Mouse (Mus musculus): ENCODE measurements at regions not wholly inside any gene's neighbourhood (a gene's known extent, or its start where the extent isn't known, plus 50 kb on each side); places are given as distances from the start of the nearest gene placed in this dataset.

DNA sequence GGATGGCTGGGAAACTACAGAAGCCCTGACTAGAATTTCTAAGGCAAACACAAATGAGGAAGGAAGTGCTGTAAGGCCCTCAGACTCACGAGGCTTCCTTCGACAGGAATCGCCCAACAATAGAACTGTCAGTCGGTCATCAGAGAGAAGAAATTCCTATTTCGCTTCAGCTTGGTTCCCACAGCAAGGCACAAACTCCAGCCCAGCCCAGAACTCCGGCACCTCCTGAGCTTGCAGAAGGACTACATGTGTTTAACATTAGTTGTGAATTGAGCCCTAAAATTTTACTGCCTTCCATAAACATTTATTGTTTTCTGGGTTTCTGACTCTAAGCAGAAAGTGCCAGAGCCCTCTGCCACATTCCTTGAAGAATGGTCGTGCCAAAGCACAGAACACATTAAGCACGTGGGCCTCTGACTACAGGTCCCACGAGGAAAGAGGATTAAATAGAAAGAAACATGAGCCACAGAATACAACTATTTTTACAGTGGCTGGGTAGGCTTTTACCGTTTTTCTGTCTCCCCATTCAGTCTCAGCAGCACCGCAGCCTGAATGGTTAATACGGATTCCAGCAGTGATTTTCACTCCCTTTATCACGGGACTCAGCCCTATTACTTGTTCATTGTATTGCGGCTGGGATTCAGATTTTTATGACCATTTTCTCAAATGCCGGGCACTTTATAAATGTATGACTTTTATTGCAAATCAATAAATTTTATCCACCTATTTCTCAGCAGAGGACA, 409.7 kb downstream of the Cbln4 start:
- H3K9ac ChIP-seq (ENCODE audit: low read depth, low read length) = no peak overlapping the region
- no peak overlapping the region for H3K4me2 ChIP-seq (ENCODE audit: low read depth, low read length)
- H3K36me3 ChIP-seq (ENCODE audit: control insufficient read depth, insufficient read depth) = no peaks in the 10 kb centered on the region
- 29% methylated on average over 15 of the region's 15 CpGs for WGBS (ENCODE audit: insufficient replicate concordance)
- H3K27ac ChIP-seq (ENCODE audit: low read length) = no peak overlapping the region
- no peaks in the 10 kb centered on the region; the same call in 1 of the 2 replicates for H3K9me3 ChIP-seq (replicated peaks; ENCODE audit: control insufficient read depth, low read length)
- ATAC-seq (ENCODE audit: low read depth) = peak; percentile 21; the same call in 1 of the 2 replicates
- H3K4me3 ChIP-seq (ENCODE audit: low read depth, low read length) = no peak overlapping the region
- H3K4me1 ChIP-seq (ENCODE audit: control insufficient read depth, low read depth, low read length) = no peaks in the 10 kb centered on the region
- H3K27me3 ChIP-seq (ENCODE audit: control insufficient read depth, insufficient read depth, low read depth, low read length) = no peaks in the 10 kb centered on the region

DNA sequence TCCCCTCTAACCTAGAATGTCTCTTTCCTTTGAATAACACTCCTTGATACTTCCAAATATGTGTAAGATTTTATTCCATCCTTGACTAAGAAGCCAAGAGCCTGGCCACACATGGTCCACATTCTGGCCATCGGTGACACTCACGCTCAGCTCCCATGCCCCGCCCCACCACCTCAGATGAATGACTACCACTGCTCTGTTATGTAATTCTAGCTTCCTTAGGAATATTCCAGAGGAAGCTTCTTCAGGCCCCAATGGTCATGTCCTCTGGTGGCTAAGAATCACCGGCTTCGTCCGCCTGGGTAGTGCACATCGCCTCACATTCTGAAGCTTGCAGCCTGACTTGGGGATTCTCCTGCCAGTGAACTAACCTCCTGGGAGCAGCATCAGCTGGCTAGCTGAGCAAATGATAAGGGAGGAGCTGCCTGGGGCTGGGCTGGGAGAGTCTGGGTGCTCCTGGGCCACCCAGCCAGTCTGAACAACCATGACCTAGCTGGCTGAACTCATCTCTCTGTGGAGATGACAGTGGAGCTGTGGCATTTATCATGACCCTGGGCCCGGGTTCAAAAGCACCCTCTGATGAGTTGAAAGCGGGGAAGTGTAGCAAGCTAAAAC, 413.1 kb downstream of the Cbln4 start:
- Histone ChIP-seq H3K27ac (ENCODE audit: low read length) (no peak overlapping the region), H3K4me3 (ENCODE audit: low read depth, low read length) (no peak overlapping the region), H3K4me2 (ENCODE audit: low read depth, low read length) (no peak overlapping the region), H3K36me3 (ENCODE audit: control insufficient read depth, insufficient read depth) (no peaks in the 10 kb centered on the region), H3K27me3 (ENCODE audit: control insufficient read depth, insufficient read depth, low read depth, low read length) (no peaks in the 10 kb centered on the region), H3K9ac (ENCODE audit: low read depth, low read length) (no peak overlapping the region), H3K4me1 (ENCODE audit: control insufficient read depth, low read depth, low read length) (no peaks in the 10 kb centered on the region), H3K9me3 (replicated peaks; ENCODE audit: control insufficient read depth, low read length) (no peaks in the 10 kb centered on the region; the same call in 1 of the 2 replicates)
- 75% methylated on average over 9 of the region's 9 CpGs for WGBS (ENCODE audit: insufficient replicate concordance)
- ATAC-seq (ENCODE audit: low read depth) = no peak

DNA sequence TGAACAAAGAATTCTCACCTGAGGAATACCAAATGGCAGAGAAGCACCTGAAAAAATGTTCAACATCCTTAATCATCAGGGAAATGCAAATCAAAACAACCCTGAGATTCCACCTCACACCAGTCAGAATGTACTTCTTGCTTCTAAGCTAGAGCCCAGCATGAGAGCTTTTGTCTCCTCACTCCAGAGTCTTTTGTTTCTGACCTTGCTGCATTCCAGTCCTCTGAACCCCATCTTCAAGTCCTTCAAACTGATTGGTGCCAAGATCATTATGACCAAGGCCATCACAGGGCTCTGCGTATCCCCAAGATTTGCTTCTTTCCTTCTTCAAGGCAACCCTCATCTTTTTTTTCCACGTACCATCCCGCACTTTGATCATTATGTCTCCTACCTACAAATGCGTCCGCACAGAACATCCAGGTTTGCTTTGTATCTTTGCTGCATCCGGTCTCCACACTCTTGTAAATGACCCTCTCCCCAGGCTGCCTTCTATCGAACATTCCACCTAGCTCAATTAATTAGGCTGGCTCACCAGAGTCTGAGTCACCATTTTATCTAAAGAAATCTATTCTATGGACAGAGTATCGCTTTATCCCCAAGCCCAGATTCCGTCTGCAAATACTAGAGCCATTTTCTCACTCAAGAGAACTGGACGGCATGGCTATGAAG, 414.9 kb downstream of the Cbln4 start:
- Histone ChIP-seq H3K9me3 (replicated peaks; ENCODE audit: control insufficient read depth, low read length) (no peaks in the 10 kb centered on the region; the same call in 1 of the 2 replicates), H3K27ac (ENCODE audit: low read length) (no peak overlapping the region), H3K9ac (ENCODE audit: low read depth, low read length) (no peak overlapping the region), H3K36me3 (ENCODE audit: control insufficient read depth, insufficient read depth) (no peaks in the 10 kb centered on the region), H3K4me1 (ENCODE audit: control insufficient read depth, low read depth, low read length) (no peaks in the 10 kb centered on the region), H3K4me2 (ENCODE audit: low read depth, low read length) (no peak overlapping the region), H3K4me3 (ENCODE audit: low read depth, low read length) (no peak overlapping the region), H3K27me3 (ENCODE audit: control insufficient read depth, insufficient read depth, low read depth, low read length) (no peaks in the 10 kb centered on the region)
- ATAC-seq (ENCODE audit: low read depth) = no peak
- 73% methylated on average over 10 of the region's 10 CpGs for WGBS (ENCODE audit: insufficient replicate concordance)

DNA sequence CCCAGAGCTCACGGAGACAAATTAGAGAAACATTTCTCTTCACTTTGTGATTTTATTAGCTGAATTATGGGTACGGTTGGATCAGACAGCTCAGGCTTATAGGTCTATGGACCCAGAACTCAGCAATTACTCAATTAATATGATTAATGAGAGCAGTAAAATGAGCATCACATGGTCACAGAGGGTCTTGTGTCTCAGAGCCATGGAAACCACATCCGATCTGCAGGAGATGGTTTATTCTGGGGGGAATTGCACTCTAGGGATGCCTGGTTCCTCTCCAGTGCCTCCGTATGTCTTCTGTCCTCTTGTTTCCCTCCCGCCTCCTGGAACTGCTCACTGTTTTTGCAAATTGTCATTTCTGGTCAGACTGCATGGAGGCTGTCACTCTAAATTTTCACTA, 422.6 kb downstream of the Cbln4 start:
- WGBS (ENCODE audit: insufficient replicate concordance) = 69% methylated on average over 5 of the region's 5 CpGs
- Histone ChIP-seq H3K9ac (ENCODE audit: low read depth, low read length) (no peak overlapping the region), H3K36me3 (ENCODE audit: control insufficient read depth, insufficient read depth) (no peaks in the 10 kb centered on the region), H3K9me3 (replicated peaks; ENCODE audit: control insufficient read depth, low read length) (no peaks in the 10 kb centered on the region), H3K4me1 (ENCODE audit: control insufficient read depth, low read depth, low read length) (no peaks in the 10 kb centered on the region), H3K27me3 (ENCODE audit: control insufficient read depth, insufficient read depth, low read depth, low read length) (no peaks in the 10 kb centered on the region), H3K4me3 (ENCODE audit: low read depth, low read length) (no peak overlapping the region), H3K4me2 (ENCODE audit: low read depth, low read length) (no peak overlapping the region), H3K27ac (ENCODE audit: low read length) (no peak overlapping the region)
- ATAC-seq (ENCODE audit: low read depth) = no peak

DNA sequence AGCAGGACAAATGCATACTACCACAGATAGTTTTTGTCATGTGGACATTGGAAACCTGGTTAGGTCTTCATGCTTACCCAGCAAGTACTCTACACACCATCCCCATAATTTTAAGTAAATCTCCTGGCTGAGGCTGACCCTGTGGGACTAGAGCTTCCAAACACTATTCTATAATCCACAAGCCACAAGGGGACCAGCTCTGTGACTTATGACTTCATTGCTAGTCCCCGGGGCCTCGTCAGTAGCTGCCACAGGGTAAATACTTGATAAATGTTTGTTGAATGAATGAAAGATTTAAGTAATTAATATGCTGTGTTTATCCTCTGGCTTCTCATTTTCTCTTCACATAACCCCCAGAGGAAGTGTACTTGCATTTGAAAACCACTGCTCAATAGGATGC, 423.0 kb downstream of the Cbln4 start:
- Histone ChIP-seq H3K36me3 (ENCODE audit: control insufficient read depth, insufficient read depth) (no peaks in the 10 kb centered on the region), H3K9me3 (replicated peaks; ENCODE audit: control insufficient read depth, low read length) (no peaks in the 10 kb centered on the region), H3K4me2 (ENCODE audit: low read depth, low read length) (no peak overlapping the region), H3K4me1 (ENCODE audit: control insufficient read depth, low read depth, low read length) (no peaks in the 10 kb centered on the region), H3K9ac (ENCODE audit: low read depth, low read length) (no peak overlapping the region), H3K4me3 (ENCODE audit: low read depth, low read length) (no peak overlapping the region), H3K27me3 (ENCODE audit: control insufficient read depth, insufficient read depth, low read depth, low read length) (no peaks in the 10 kb centered on the region), H3K27ac (ENCODE audit: low read length) (no peak overlapping the region)
- no peak for ATAC-seq (ENCODE audit: low read depth)
- WGBS (ENCODE audit: insufficient replicate concordance) = 74% methylated on average over 2 of the region's 2 CpGs

DNA sequence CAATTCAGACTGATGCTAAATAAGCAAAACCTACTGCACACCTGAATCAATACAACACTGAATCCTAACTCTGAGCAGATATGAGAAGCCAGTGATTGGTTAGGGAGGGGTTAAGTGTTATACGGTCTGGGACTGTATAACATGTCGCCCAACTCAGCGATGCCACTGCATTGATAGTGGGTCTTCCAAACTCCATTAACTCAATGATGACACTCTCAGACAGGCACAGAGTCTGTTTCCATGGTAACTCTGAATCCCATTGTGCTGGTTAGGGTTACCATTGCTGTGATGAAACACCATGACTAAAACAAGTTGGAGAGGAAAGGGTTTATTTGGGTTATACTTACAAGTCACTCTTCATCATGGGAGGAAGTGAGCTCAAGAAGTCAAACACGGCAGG, 424.5 kb downstream of the Cbln4 start:
- 56% methylated on average over 4 of the region's 4 CpGs for WGBS (ENCODE audit: insufficient replicate concordance)
- Histone ChIP-seq H3K36me3 (ENCODE audit: control insufficient read depth, insufficient read depth) (no peaks in the 10 kb centered on the region), H3K4me1 (ENCODE audit: control insufficient read depth, low read depth, low read length) (no peaks in the 10 kb centered on the region), H3K9me3 (replicated peaks; ENCODE audit: control insufficient read depth, low read length) (no peaks in the 10 kb centered on the region), H3K9ac (ENCODE audit: low read depth, low read length) (no peak overlapping the region), H3K27me3 (ENCODE audit: control insufficient read depth, insufficient read depth, low read depth, low read length) (no peaks in the 10 kb centered on the region), H3K27ac (ENCODE audit: low read length) (no peak overlapping the region), H3K4me3 (ENCODE audit: low read depth, low read length) (no peak overlapping the region), H3K4me2 (ENCODE audit: low read depth, low read length) (no peak overlapping the region)
- ATAC-seq (ENCODE audit: low read depth) = no peak

DNA sequence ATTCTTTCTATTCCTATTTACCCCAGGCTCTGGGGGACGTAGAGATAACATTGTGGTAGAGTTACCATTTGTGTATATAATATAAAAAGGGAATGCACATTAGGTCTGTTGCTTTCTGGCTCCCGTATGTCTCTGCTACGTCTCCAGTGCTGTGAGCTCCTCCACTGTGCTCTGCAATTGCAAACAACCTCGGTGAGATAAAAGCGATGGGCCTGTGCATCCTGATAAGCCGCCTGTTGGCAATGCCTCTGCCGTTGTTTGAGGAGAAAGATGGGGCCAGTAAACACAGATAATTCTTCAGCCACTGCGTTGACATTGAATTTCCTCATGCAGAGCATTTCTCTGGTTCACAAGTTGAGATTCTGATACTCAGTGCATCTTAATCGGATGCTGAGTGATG, 424.9 kb downstream of the Cbln4 start:
- Histone ChIP-seq H3K36me3 (ENCODE audit: control insufficient read depth, insufficient read depth) (no peaks in the 10 kb centered on the region), H3K9ac (ENCODE audit: low read depth, low read length) (no peak overlapping the region), H3K4me2 (ENCODE audit: low read depth, low read length) (no peak overlapping the region), H3K4me1 (ENCODE audit: control insufficient read depth, low read depth, low read length) (no peaks in the 10 kb centered on the region), H3K9me3 (replicated peaks; ENCODE audit: control insufficient read depth, low read length) (no peaks in the 10 kb centered on the region), H3K4me3 (ENCODE audit: low read depth, low read length) (no peak overlapping the region), H3K27me3 (ENCODE audit: control insufficient read depth, insufficient read depth, low read depth, low read length) (no peaks in the 10 kb centered on the region), H3K27ac (ENCODE audit: low read length) (no peak overlapping the region)
- WGBS (ENCODE audit: insufficient replicate concordance) = 26% methylated on average over 9 of the region's 9 CpGs
- ATAC-seq (ENCODE audit: low read depth) = 0 out of 2 replicates have a peak, but pooled peaks have one; percentile 35

DNA sequence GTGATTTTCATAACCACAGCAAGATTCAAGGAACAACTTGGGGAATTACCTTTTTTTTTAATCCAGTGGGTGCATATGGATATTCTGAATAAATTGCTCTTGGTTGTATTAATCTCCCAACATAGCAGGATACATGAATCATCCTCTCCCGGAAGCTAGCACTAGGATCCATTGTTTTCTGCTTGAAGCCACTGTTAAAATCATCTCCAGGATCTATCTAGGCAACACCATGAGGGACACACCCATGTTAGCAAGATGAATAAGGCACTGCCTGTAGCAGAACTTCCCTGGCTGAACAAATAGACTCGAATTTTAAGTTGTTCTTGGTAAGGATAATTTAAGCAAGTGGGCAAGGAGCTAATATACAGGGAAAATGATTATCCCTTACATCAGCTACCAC, 427.8 kb downstream of the Cbln4 start:
- no peaks in the 10 kb centered on the region for H3K36me3 ChIP-seq (ENCODE audit: control insufficient read depth, insufficient read depth)
- H3K4me1 ChIP-seq (ENCODE audit: control insufficient read depth, low read depth, low read length) = no peaks in the 10 kb centered on the region
- no peak for ATAC-seq (ENCODE audit: low read depth)
- H3K9me3 ChIP-seq (replicated peaks; ENCODE audit: control insufficient read depth, low read length) = no peaks in the 10 kb centered on the region
- H3K9ac ChIP-seq (ENCODE audit: low read depth, low read length) = no peak overlapping the region
- no peak overlapping the region for H3K4me3 ChIP-seq (ENCODE audit: low read depth, low read length)
- WGBS (ENCODE audit: insufficient replicate concordance) = 33% methylated on average over 2 of the region's 2 CpGs
- no peaks in the 10 kb centered on the region for H3K27me3 ChIP-seq (ENCODE audit: control insufficient read depth, insufficient read depth, low read depth, low read length)
- H3K27ac ChIP-seq (ENCODE audit: low read length) = no peak overlapping the region
- H3K4me2 ChIP-seq (ENCODE audit: low read depth, low read length) = no peak overlapping the region

DNA sequence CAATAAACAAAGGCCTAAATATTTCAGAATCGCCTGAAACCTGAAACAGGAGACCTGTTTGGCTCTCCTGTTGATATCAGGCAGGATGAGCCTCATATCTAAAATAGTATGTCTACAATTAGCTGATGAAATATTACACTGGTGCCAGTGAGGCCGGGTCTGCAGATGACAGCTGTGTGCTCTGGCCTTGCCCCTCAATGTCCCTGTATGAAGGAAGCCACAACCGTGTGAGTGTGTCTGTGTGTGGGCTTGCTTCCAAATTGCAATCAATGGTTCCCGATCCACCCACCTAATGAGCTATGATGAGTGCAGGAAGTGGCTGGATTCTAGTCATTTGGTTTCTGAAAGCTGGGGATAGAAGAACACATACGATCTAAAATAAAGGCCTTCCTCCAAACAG, 438.2 kb downstream of the Cbln4 start:
- Histone ChIP-seq H3K4me2 (ENCODE audit: low read depth, low read length) (no peak overlapping the region), H3K9me3 (replicated peaks; ENCODE audit: control insufficient read depth, low read length) (no peaks in the 10 kb centered on the region), H3K4me1 (ENCODE audit: control insufficient read depth, low read depth, low read length) (no peaks in the 10 kb centered on the region), H3K9ac (ENCODE audit: low read depth, low read length) (no peak overlapping the region), H3K27me3 (ENCODE audit: control insufficient read depth, insufficient read depth, low read depth, low read length) (no peaks in the 10 kb centered on the region), H3K36me3 (ENCODE audit: control insufficient read depth, insufficient read depth) (no peaks in the 10 kb centered on the region), H3K27ac (ENCODE audit: low read length) (no peak overlapping the region), H3K4me3 (ENCODE audit: low read depth, low read length) (no peak overlapping the region)
- no peak for ATAC-seq (ENCODE audit: low read depth)
- WGBS (ENCODE audit: insufficient replicate concordance) = 49% methylated on average over 5 of the region's 5 CpGs
